Mouse (Mus musculus): Measurements from ENCODE around the gene Camk1.

DNA sequence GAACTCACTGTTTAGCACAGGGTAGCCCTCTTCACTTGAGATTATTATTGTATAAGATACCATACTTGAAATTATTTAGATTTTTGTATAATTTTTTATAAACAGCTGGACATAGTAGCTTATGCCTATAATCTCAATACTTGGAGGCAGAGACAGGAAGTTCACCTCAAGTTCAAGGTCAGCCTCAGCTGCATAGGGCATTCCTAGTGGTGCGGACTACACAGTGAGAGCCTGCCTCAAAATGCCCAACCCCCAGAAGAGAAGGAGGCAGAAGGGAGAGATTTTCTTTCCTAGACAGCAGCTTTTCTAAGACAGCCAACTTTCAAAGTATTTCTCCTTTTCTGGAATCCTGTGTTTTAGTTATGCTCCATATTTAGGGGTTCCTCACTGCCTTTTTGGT, 7.4 kb upstream of the Camk1 start:
- TF ChIP-seq EP300 (IDR thresholded peaks at IDR 0.05; ENCODE audit: low read length) (no peak), ZKSCAN1 (IDR thresholded peaks at IDR 0.05; ENCODE audit: borderline replicate concordance, low read depth, low read length) (no peak), POLR2AphosphoS2 (IDR thresholded peaks at IDR 0.05; ENCODE audit: low read depth, low read length) (no peak), ELF1 (IDR thresholded peaks at IDR 0.05; ENCODE audit: low read depth, low read length) (no peak), CTCF (conservative IDR thresholded peaks at IDR 0.05 in 1 of 2, IDR thresholded peaks at IDR 0.05 in 1 of 2; ENCODE audit: low read depth in 2 of 2, low read length in 2 of 2) (no peak), MAFK (IDR thresholded peaks at IDR 0.05; ENCODE audit: insufficient replicate concordance, low read length) (no peak), POLR2A (IDR thresholded peaks at IDR 0.05; ENCODE audit: low read depth, low read length) (no peak), RAD21 (IDR thresholded peaks at IDR 0.05; ENCODE audit: low read depth, low read length) (no peak), MAX (IDR thresholded peaks at IDR 0.05; ENCODE audit: low read length) (no peak), KAT2A (IDR thresholded peaks at IDR 0.05; ENCODE audit: insufficient replicate concordance, low read length) (no peak), JUN (IDR thresholded peaks at IDR 0.05; ENCODE audit: insufficient read depth, low read depth, low read length) (no peak), CHD2 (IDR thresholded peaks at IDR 0.05; ENCODE audit: low read length) (no peak), MYC (IDR thresholded peaks at IDR 0.05; ENCODE audit: low read depth, low read length) (no peak), SIN3A (IDR thresholded peaks at IDR 0.05; ENCODE audit: low read length) (no peak)
